Mouse (Mus musculus): ENCODE measurements around the gene Ccdc15.

Ccdc15 gene

GRCm38 (mm10) chr9:37232201-37233195, 115.7 kb downstream of the Ccdc15 start:
- no peak for DNase-seq (ENCODE audit: low spot score)

GRCm38 (mm10) chr9:37230486-37231195, 117.6 kb downstream of the Ccdc15 start:
- no peak for DNase-seq (ENCODE audit: low spot score)

GRCm38 (mm10) chr9:37229880-37230325, 118.3 kb downstream of the Ccdc15 start:
- DNase-seq (ENCODE audit: low spot score), result peak; percentile 31

All from urinary bladder, postnatal 25 days (tissue).